Mouse (Mus musculus) gastrocnemius, postnatal 10 days (tissue): ENCODE data around the gene Galnt4. TPM values are rescaled to one million over a fixed set of nuclear protein-coding genes. Genes with fewer than 3 reads are reported as not detected.

Source experiments
- DNase-seq: peaks from one replicate; pipeline ENCODE4 v3.0.0; 2021; ENCODE audit warnings: mixed read lengths
- total RNA-seq, 2 experiments: library from RNA; stranded (reverse); gene quantifications; 2 replicates each; pipeline ENCODE4 v1.2.3; 2021

Galnt4 gene
- total RNA-seq, 2 experiments from 2014 or later: 5.0 to 6.0 TPM

- DNase-seq: no peak
Observed at GRCm38 (mm10) chr10:99115471-99116236, 7.7 kb downstream of the Galnt4 start.

DNA sequence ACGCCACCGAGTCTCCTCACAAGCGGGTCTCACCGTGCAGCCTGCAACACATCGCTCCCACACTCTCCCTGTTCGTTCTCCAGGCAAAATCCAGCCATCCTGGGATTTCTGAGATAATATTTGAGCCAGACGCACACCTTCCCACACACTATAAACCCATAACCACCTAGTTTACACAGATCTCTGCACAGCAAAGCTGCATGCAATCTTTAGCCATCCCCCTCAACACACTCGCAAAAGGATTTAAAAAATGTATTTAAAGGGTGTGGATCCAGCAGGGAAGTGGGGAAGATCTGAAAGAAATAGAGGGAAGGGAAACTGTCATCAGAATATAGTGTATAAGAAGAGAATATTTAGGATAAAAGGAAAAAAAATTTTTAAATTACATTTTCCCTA lies 8.3 kb downstream of the Galnt4 start:
- no peak for DNase-seq

DNA sequence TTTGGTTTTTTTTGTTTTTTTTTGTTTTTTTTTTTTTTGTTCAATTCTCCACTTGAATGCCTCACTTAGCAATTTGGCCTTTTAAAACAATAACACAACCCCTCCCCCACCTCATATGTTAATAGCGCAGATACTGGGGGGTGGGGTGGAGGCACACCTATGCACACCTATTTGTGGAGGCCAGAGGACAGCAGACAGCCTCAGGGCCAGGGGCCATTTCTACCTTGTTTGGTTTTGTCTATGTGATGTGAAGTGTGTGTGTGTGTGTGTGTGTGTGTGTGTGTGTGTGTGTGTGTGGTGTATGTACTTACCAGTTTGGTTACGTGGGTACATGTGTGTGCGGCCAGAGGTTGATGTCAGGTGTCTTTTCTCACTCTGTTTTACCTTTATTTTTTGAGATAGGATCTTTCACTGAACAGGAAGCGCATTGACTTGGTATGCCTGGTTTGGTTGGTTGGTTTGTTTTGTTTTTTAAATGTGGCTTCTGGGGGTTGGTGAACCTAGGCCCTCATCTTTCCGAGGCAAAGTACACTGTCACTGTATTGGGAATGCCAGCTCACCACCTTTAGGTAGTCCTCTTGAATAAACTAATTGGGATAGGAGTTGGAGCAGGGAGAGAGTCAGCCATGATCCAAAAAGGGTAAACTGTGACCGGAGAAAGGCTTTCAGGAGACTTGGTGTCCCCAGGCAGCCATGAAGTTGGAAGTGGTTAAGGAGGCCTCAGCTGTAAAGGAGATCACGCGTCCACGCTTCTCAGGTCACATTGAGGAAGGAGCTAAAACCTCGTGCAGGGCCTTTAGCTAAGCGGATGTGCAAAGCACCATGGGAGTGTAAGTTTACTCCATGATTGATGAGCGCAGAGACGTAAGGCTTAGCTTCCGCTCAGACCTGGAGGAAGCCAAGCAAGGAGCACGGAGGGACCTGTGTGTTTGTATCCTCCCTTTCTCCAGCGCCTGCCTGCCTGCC lies 9.0 kb downstream of the Galnt4 start:
- DNase-seq: no peak

DNA sequence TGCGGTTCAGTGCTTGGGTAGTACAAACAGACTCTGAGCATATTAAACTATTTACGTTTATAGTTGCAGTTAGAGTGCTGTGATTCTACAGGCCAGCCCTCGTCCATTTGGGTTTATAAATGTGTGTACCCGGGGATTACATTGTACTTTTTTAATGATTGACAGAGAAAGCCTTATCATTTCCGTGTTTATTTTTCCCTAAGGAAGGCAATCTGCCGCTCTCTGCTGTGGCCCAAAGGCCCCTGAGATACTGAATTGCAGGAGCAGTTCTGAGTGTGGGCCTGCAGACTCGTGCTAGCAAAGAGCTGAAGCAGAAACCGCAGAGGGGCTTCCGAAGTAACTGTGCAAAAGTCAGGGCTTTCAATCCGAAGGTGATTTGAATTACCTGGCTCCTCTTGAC lies 9.9 kb downstream of the Galnt4 start:
- no peak for DNase-seq

DNA sequence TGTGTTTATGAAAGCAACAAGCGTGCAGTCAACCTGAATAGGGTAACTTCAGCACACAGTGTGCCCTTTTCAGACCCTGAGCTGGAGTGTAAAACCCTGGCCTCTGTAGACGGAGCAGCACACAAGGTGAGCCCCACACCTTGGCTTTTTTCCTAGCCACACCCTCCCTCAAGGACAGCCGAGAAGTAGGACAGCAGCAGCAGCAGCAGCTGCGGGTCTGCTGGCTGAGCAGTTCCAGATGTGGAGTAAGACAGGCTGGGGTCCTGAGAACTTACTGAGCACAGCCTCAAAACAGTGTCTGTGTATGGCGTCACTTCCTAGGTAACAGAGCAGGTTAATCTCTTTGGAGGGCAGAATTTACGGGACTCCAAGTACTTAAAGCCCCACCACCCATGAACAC lies 10.7 kb downstream of the Galnt4 start:
- DNase-seq: no peak

GRCm38 (mm10) chr10:99119471-99119870 lies 11.5 kb downstream of the Galnt4 start:
- DNase-seq: no peak

DNA sequence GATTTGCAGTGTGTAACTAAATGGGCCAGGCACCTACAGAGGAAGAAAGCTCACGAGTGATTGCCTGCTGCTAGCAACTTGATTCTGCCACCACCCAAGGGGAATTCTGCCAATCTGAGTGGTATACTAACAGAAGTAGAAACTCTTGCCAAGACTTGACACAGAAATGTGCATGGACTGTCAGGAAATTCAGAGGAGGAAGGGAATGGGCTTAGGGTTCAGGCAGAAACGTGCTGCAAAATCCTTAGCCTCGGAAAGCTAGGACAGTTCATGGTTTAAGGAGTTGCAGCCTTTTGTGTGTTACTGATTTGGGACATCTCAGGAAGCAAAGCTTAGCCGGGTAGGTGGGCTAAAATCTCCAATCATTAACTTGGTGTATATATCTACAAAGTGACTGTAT lies 18.3 kb downstream of the Galnt4 start, which contains the start of gene Phxr2:
Gene Phxr2 (minus strand): TSS at position 101 of the 400 bp plus-strand sequence.
- no peak for DNase-seq

DNA sequence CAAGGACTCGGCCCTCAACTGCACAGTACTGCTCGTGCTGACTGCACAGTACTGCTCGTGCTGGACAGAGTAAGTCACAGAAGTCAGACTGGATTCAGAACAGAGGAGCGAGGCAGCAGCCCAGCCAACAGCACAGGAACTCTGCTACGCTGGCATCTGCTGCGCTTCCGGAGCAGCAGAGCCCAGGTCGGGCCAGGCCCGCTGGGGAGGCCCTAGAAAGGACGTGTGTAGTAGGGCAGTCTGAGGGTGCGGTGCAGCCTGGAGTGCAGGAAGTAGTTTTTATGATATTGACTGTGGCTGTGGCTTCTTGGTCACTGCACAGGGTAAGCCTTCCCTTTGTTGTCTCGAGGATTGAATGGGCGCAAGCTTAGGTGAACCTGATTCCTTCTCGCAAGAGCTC lies 19.0 kb downstream of the Galnt4 start:
- DNase-seq: no peak

GRCm38 (mm10) chr10:99127691-99128261 lies 19.8 kb downstream of the Galnt4 start:
- no peak for DNase-seq

GRCm38 (mm10) chr10:99130611-99131010 lies 22.7 kb downstream of the Galnt4 start:
- DNase-seq: no peak

DNA sequence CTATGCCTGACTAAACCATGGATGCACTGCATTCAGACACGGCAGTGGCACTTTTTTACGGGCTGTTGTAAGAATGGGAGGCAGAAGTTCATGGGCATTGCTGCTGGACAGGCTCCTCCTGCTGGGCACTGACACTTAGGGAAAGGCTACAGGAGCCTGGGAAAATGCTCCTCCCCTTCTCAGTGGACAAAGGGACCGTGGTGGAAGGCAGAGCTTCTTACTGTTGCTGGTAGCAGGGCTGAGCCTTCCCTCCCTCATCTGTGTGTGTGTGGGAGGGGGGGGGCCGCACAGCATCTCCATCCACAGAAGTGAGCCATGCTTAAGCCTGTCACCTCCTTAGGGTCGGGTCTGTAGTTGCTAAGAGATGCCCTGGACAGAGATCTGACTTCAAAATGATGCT lies 23.3 kb downstream of the Galnt4 start:
- DNase-seq: no peak

- DNase-seq: no peak
Observed at GRCm38 (mm10) chr10:99132189-99132588, 24.2 kb downstream of the Galnt4 start.

- DNase-seq: no peak
Observed at GRCm38 (mm10) chr10:99132595-99133272, 24.8 kb downstream of the Galnt4 start.

DNA sequence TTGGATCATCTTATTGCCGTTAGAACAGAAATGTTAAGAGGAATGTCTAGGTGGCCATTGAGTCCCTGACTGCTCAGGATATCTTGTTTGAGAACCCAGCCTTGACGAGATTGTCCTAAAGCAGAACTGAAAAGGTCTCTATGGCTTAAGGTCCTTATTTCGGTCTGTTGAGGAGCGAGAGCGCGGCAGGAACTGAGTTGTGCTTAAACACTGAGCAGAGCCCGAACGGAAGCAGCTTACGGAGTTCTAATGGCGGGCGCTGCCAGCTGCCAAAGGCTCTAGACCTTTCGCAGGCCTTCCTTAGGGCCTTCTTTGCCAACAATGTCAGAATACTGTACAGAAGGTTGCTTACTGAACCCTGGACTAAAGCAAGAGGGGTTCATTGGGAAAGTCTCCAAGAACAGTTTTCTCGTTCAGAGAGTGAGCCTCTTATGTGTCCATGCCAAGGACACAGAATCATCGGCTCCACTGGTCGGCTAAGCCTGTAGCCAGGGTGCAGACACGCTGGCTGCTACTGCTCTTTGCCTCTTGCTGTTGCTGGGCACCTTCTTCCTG lies 25.4 kb downstream of the Galnt4 start:
- DNase-seq: no peak

- no peak for DNase-seq
Observed at GRCm38 (mm10) chr10:99136337-99136736, 28.4 kb downstream of the Galnt4 start.

GRCm38 (mm10) chr10:99145611-99146010 lies 37.7 kb downstream of the Galnt4 start:
- DNase-seq: no peak

DNA sequence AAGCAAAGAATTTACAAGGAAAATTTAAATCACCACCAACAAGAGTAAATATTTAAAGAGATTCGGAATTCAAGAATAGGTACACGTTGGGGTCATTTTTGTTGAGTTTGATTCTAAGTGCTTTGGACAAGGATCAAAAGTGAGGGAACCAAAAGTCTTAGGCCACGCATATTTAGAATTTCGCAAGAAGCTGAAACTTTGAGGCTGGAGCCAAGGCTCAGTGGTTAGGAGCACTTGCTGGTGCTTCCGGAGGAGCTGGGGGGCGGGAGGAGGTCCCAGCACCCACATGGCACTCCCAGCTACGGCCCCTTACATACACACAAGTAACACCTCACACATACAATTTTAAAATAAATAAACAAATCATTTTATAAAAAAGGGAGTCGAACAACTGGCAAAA lies 38.6 kb downstream of the Galnt4 start:
- no peak for DNase-seq

DNA sequence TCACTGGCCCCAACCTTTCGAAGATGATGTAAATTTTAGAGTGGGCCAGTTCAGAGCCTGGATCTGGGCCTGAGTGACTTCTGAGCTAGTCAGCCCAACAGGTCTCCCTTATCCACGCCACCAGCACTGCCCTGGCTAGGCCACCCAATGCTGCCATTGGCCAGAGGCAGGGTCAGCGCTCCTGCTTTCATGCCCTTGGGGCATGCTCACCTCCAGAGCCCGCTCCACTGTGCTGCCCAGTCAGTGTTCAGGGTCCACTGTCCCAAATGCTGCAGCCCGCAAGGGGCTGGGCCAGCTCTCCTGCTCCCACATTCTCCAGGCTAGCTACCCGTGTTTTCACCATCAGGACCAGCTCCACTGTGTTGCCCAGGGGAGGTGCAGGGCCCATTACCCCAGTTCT lies 42.1 kb downstream of the Galnt4 start:
- DNase-seq: no peak

DNA sequence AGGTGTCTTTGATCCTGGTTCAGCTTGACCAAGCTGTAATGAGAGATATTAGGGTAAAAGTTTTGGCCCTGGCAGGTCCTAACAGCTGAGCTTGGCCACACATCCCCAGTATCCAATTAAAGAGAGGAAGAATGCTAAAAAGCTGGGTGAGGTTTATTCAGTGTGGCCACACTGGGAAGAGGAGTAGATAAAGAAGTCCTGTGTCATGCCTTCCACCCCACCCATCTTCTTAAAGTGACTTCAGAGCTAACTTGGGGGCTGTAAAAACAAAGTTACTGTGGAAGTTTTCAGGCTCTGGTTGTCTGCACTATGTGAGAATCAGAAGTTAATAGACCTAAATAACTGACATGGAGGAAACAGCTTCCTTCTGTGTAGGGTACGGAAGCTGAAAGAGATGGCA lies 43.6 kb downstream of the Galnt4 start:
- DNase-seq: no peak

GRCm38 (mm10) chr10:99152063-99152462 lies 44.1 kb downstream of the Galnt4 start:
- DNase-seq: peak; percentile 48

DNA sequence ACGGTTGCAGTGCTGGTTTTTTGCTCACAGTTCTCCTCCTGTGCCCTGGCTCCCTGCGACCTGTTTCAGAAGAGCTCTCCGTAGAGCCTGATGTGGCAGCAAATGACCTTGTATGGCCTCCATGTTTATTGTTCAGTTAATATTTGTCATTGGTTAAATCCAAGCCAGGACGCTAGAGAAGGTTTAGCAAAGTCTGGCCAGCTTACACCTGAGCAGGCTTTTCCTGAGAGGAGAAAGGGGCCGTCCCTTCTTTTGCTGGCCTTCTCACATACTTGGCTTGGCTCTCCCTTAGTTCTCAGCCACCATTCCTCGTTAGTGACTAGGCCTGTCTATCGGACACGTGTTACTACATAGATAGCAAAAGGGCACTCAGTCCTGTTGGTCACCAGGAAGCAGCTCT lies 46.7 kb downstream of the Galnt4 start:
- DNase-seq: no peak

DNA sequence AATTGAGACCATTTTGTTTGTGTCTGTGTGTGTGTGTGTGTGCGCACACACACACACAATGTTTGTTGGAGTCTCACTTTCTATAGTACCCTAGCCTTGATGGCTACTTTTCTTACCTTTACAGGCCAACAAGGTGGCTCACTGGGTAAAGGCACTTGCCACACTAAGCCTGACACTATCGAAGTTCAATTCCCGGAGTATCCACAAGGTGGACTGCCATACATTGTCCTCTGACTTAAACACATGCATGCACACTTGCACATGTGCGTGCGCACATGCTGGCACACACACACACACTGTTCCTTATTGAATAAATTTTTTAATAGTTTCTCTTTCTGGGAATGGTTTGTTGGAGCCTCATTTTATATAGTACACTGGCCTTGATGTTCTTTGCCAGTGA lies 48.8 kb downstream of the Galnt4 start:
- DNase-seq: no peak
